Mouse (Mus musculus): ENCODE data around the gene Cd68.

Cd68 gene

GRCm38 (mm10) chr11:69695361-69696181, 29.6 kb upstream of the Cd68 start, which contains the start of the genes Tnfsf12 and Tnfsfm13:
Tnfsf12 (minus strand) TSS chr11:69695849.
Tnfsfm13 (minus strand) TSS chr11:69696098.
- no peak for DNase-seq (ENCODE audit: low read depth, low spot score)

- DNase-seq (ENCODE audit: low read depth, low spot score) = no peak
These were observed 29.1 kb upstream of the Cd68 start for GRCm38 (mm10) chr11:69695046-69695360.

- no peak for DNase-seq (ENCODE audit: low read depth, low spot score)
These were observed 27.5 kb upstream of the Cd68 start for GRCm38 (mm10) chr11:69693421-69693965.

GRCm38 (mm10) chr11:69692863-69693262, 26.9 kb upstream of the Cd68 start:
- DNase-seq (ENCODE audit: low read depth, low spot score) = no peak

GRCm38 (mm10) chr11:69692196-69692811, 26.4 kb upstream of the Cd68 start:
- no peak for DNase-seq (ENCODE audit: low read depth, low spot score)

- no peak for DNase-seq (ENCODE audit: low read depth, low spot score)
These were observed 23.9 kb upstream of the Cd68 start for GRCm38 (mm10) chr11:69689891-69690290.

GRCm38 (mm10) chr11:69687061-69687460, 21.1 kb upstream of the Cd68 start:
- no peak for DNase-seq (ENCODE audit: low read depth, low spot score)

- no peak for DNase-seq (ENCODE audit: low read depth, low spot score)
These were observed 20.4 kb upstream of the Cd68 start for GRCm38 (mm10) chr11:69686377-69686776.

GRCm38 (mm10) chr11:69685526-69686148, 19.7 kb upstream of the Cd68 start, which contains the start of gene Tnfsf13:
Tnfsf13 (minus strand) TSS chr11:69685784.
- no peak for DNase-seq (ENCODE audit: low read depth, low spot score)

GRCm38 (mm10) chr11:69684936-69685335, 19.0 kb upstream of the Cd68 start:
- no peak for DNase-seq (ENCODE audit: low read depth, low spot score)

- DNase-seq (ENCODE audit: low read depth, low spot score) = no peak
These were observed 18.3 kb upstream of the Cd68 start for GRCm38 (mm10) chr11:69684128-69684745.

- DNase-seq (ENCODE audit: low read depth, low spot score) = no peak
These were observed 17.6 kb upstream of the Cd68 start for GRCm38 (mm10) chr11:69683576-69683975.

- DNase-seq (ENCODE audit: low read depth, low spot score) = peak; percentile 97
These were observed 17.0 kb upstream of the Cd68 start for GRCm38 (mm10) chr11:69682840-69683533.

- DNase-seq (ENCODE audit: low read depth, low spot score) = no peak
These were observed 16.4 kb upstream of the Cd68 start for GRCm38 (mm10) chr11:69682209-69682839.

- peak; percentile 98 for DNase-seq (ENCODE audit: low read depth, low spot score)
These were observed 15.6 kb upstream of the Cd68 start, which contains the start of gene Senp3 for GRCm38 (mm10) chr11:69681314-69682208. Senp3 (minus strand) TSS chr11:69682084.

GRCm38 (mm10) chr11:69680136-69680855, 14.3 kb upstream of the Cd68 start:
- no peak for DNase-seq (ENCODE audit: low read depth, low spot score)

- no peak for DNase-seq (ENCODE audit: low read depth, low spot score)
These were observed 13.2 kb upstream of the Cd68 start for GRCm38 (mm10) chr11:69679144-69679543.

GRCm38 (mm10) chr11:69672211-69672706, 6.3 kb upstream of the Cd68 start, which contains the start of gene Eif4a1:
Eif4a1 (minus strand) TSS chr11:69672423.
- peak; percentile 100 for DNase-seq (ENCODE audit: low read depth, low spot score)

- DNase-seq (ENCODE audit: low read depth, low spot score) = no peak
These were observed 5.8 kb upstream of the Cd68 start for GRCm38 (mm10) chr11:69671726-69672124.
